Mouse (Mus musculus) T-helper 2 cell (primary cell): ENCODE measurements at regions not wholly inside any gene's neighbourhood (a gene's known extent, or its start where the extent isn't known, plus 50 kb on each side); places are given as distances from the start of the nearest gene placed in this dataset.
"Not testable (repeated sequence)": the region's sequence is repeated elsewhere in the genome, so short reads cannot be mapped to it uniquely, and the experiment has no call there.

ENCODE experiments used
- in situ Hi-C: fragments of 300-600 bp; cut with MboI, MseI; formaldehyde crosslinking; loops from one replicate; pipeline ENCODE4 v1.15.1; 2025; ENCODE audit warnings: high pct_unique_total_duplicates

DNA sequence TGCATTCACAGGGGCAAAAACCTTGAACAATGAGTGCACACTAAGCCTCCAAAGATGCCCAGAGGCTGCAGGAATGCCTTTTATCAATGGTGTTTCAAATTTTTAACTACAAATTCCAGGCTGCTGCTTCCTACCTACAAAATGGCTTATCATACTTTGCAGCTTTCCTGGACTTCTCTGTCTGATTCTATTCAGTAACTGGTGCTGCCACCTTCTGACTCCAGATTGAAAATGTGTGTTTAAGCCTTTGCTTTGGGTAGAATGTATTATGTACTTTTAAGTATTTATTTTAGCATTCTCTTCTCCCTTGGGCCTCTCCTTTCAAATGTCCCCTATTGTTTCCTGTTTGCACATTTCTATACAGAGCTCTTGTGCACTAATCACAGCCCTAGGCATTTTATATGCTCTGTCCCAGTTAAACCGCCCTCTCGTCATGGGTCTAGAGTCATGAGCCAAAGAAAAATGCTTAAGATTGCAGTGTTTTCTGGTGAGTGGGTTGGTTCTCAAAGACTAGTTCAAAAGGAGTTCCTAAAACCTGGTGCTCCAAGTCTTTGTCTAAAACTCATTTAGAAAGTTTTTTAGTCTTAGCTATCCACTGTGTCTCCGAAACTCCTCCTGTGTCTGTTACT is 472.3 kb upstream of the Dpp10 start:
- in situ Hi-C loops: no loop called here

DNA sequence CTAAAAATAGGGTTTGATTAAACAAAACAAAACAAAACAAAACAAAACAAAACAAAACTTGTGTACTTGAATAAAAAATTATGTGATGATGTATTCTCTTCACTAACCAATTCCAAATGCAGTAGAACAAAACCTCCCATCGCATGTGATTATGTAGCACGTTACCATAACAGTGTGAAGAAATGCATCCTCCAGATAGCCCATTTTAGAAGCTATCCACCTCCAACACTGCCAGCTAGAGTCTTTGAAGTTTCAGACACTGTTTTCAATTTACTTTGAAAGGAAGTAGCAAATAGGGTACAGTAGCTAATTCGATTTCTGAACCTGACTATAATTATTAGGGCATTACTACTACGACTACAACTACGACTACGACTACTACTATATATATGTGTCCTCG is 465.1 kb upstream of the Dpp10 start:
- in situ Hi-C loops: no loop called here

DNA sequence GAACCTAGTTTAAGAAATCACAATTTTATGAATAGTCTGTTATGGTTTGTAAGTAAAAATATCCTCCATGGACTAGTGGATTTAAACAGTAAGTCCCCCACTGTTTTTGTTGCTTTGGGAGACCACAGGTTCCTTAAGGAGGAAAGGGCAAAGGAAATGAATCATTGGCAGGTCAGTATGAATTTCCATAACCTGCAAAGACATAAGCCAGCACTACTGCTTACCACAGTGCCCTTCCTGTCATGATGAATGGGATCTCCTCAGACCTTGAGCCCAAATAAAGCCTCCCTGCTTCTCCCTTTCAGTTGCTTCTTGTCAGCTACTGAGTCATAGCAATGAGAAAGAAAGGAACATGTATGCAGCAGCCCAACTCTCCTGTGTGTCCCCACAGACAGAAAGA is 443.1 kb upstream of the Dpp10 start:
- in situ Hi-C loops: no loop called here

DNA sequence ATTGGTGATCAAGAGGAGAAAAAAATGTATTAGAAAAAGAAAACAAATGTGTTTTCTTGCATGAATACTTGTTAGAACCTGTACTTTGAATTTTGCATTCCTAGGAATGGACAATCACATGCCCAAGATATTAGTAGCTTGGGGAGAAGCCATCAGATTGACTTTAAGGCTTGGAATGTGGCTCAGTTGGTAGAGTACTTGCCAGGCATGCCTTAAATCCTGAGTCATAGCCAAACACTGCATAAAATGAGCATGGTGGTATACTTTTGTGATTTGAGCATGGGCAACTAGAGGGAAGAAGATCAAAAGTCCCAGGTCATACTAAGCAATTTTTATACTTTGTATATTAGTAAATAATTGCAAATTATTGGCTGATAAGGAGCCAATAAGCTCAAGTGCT is 442.6 kb upstream of the Dpp10 start:
- in situ Hi-C loops: no loop called here

DNA sequence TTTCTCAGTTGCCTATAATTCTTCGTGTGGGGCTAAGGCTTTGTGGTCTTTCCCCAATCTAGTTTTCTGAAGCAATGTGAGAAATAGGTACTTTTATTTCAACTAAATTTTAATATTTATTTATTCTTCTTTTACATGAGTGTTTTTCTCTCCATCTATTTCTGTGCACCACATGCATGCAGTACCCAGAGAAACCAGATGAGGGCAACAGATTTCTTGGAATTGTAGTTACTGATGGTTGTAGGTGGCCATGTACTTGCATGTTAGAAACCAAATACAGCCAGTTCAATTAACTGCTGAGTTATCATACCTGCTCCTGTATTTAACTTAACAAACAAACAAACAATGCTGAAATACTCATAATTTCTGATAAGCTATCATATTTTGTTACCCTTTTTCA is 404.8 kb upstream of the Dpp10 start:
- in situ Hi-C loops: loop anchor here (10.0 kb wide), 1 partner anchor 1995 kb away; no protein-coding TSS in a partner anchor

DNA sequence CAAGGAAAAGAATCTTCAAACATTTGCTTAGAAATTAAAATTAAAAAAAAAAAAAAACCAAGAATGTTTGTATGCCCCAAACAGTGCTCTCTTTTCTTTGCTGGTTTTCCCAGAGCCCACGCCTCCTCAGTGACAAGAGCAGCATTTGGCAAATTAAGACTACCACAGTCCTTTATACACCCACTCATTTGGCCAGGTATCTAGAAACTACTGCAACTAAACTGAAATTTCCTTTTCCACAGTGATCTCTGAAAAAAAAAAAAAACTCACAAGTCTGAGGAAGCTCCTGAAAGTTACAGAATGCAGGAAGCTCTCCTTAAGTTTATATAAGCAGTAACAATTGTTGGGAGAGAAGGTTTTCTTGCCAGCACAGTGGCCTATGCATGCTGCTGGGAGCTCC is 394.2 kb upstream of the Dpp10 start:
- in situ Hi-C loops: no loop called here

DNA sequence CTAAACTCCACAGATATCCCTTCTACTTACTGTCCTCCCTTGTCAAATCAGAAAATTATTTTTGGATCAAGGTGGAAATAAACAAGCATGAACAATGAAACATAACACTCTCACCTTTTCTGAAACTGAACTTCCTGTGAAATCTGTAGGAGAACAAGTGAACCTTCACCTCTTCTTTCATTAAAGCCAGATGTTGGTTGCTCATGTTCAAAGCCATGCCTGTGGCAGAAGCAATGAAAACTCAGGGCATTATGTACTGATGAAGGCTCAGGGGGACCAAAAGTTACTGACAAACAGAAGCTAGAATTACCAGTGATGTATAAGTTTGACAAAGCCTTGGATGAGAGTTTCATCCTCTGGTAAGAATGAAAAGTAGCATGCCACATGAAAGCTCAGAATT is 390.5 kb upstream of the Dpp10 start:
- in situ Hi-C loops: no loop called here

DNA sequence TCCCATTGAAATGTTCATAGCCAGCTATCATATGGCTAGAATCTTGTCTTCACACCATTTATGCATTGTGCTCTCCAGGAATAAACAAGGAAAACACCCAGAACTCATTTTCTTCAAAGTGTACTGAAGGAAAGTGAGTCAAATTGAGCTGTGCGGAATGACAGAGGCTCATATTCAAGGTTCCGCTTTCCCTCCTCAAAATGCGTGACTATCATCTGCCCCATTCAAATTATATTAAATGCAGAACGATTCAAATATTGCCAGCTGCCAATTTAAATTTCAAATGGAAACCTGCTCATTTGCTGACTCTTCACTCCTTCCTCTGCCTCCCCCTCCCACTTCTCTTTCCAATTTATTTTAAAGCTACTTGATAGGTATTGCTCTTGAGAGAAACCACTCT is 384.2 kb upstream of the Dpp10 start:
- in situ Hi-C loops: no loop called here

DNA sequence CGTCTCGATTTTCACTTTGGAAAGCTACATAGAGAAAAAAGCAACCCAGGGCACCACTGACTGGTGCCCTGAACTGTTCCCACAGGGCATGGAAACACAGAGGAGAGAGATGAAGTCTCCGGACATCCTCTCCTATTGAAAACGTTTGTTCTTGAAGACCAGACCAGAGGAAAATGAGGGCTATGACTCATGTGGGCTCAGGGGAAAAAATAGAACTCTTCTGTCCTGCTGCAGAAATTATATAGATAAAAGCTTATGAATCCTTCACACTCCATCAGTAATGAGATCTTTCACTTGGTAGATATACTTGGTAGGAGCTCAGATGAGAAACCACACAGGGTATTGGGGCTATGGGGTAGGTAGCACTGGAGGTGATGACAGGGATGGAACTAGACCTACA is 371.4 kb upstream of the Dpp10 start:
- in situ Hi-C loops: no loop called here

DNA sequence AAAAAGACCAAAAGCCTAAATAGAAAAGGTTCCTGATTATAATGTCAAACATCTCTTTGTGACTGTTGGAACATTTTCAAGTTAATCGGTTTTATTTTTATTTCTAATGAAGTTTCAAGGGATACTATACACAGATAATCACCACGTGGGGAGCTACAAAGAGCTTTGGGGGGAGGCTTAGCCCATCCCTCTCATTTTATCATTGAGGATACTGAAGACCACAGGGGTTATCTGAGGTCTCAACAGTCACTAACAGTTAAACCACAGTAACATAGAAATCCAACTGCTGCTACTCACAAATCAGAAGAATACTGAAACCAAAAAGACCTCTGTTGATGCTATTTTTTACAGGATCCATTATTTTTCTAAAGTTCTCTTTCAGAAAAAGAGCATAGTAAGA is 364.9 kb upstream of the Dpp10 start:
- in situ Hi-C loops: no loop called here

DNA sequence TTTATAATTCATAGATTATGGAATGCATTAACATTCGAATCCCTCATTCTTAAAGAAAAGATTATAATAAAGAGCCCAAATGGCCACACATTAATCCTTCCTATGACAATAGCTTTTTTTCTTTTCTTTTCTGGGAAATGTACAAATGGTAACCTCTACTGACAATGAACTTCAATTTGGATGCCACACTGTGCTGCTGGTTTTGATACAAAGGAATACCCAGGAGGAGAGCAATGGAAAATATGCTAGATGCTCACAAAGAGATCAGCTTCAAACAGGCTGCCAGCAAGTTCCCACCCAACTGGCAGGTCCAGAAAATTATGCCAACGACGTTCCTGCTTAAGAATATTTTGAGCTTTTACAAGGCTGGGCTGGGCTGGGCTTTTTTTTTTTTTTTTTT is 364.4 kb upstream of the Dpp10 start:
- in situ Hi-C loops: loop anchor here (5.0 kb wide), 1 partner anchor 93 kb away; no protein-coding TSS in a partner anchor

DNA sequence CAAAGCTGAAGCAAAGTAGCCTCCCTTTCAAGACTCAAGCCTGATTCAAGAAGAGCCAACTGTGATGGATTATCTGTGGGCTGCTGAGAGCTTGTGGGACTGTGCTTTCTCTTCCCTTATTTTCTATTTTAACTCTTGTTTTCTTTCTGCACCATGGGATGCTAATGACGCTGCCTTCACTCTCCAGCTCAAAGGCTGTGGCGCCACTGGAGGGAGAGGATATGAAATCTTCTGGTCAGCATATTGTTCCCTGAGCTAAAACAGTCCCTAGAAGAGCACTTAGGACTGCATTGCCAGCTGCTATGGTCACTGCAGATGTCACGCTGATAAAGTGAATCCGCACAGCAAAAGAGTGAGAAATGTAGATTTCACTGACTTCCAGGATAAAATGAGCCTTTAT is 324.2 kb upstream of the Dpp10 start:
- in situ Hi-C loops: no loop called here

DNA sequence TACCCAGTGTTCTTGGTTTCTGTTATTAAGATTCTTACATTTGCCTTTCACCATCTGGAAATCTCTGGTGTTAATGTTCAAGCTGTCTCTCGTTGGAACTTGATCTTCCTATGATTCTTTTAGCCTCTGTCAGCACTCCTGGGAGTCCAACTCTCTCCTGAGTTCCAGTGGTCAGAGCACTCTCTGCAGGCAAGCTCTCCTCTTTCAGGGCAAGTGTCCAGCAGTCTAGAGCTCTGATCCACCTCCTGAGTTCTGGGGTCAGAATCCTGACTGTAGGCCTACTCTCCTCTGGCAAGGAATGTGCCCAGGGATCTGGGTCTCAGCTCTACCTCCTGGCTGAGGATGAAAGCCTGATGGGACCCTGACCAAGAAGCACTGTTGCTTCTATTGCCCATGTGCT is 303.1 kb upstream of the Dpp10 start:
- in situ Hi-C loops: not testable (repeated sequence)

DNA sequence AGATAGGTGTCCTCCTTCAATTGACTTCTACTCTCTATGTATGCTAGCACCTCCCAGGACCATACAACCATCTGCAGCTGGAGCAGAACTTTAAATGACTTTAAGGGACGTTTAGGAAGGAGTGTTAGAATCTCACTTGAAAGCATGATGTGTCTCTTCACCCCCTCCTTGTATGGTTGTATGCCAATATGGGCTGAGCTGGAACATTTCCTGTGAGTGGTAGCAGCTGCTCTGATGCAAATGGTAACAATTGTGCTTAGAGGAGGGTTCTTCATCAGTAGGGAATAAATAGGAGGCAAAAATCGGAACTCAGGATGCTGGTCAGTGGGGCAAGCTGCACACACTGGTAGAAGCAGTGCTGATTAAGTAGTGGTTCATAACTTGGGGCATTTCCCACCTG is 294.1 kb upstream of the Dpp10 start:
- in situ Hi-C loops: no loop called here

DNA sequence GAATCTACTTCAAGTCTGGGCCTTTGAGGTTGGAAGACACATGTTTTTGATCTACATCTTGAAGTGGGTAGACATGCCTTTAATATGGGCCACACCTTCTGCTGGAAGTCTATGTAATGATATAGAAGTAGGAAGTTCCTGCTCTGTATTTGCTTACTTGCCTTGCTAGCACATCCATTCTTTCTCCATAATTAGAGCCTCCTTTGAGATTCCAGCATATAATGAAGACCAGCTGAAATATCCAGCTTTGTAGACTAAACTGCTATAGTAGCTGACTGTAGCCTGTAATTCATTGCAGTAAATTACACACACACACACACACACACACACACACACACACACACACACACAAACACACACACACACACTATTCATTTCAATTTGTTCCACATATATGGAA is 293.3 kb upstream of the Dpp10 start:
- in situ Hi-C loops: no loop called here

DNA sequence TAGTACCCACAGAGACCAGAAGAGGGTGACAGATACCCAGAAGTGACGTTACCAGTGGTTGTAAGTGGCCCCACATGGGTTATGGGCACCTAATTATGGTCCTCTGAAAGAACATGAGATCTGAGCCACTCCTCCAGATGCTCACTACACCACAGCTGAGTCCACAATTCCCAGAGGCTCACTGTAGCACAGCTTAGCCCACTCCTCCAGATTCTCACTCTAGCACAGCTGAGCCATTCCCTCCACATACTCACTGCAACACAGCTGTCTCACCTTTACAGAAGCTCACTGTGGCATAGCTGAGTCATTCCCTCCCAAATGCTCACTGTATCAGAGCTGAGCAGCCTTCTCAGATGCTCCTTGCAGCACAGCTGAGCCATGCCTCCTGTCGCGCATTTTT is 286.9 kb upstream of the Dpp10 start:
- in situ Hi-C loops: no loop called here
